ENCODE assay signal across 29 mouse cellular contexts in genomic region chr12:76874826-76875225, GRCm38 (mm10). TPM values are rescaled to one million over a fixed set of nuclear protein-coding genes. Genes with fewer than 3 reads are reported as not detected.
A peak's percentile ranks its signal among the peaks of the same experiment; 100 is the strongest.
DNase-seq lines count a peak whose midpoint lies in the region; ATAC-seq and TF ChIP-seq lines count a peak whose summit lies in the region.
"Had no signal": no experiment of that assay in that cellular context is flagged by ENCODE, and none has a peak within 500 bp of the region (broad histone marks: within the 10 kb centered on the region; RNA-seq: fewer than 3 reads in every experiment).

No protein-coding gene starts in this region.

- peak; percentile 59; the same call in 1 of the 2 replicates for ATAC-seq in kidney, embryonic 14.5 days (ENCODE audit: low FRiP score, low TSS enrichment)
- ATAC-seq: forebrain, embryonic 13.5 days; hindbrain, postnatal 0 days; intestine, embryonic 15.5 days had no signal

- no peak overlapping the region for H3K4me2 ChIP-seq in kidney, embryonic 14.5 days (replicated peaks; ENCODE audit: low read depth, low read length)
- H3K4me2 ChIP-seq: embryonic facial prominence, embryonic 15.5 days; forebrain, embryonic 13.5 days; heart, embryonic 15.5 days; hindbrain, embryonic 12.5 days; intestine, embryonic 15.5 days; lung, embryonic 14.5 days; neural tube, embryonic 15.5 days had no signal

- H3K9me3 ChIP-seq in kidney, embryonic 14.5 days (ENCODE audit: control insufficient read depth, low read length) = no peaks in the 10 kb centered on the region
- H3K9me3 ChIP-seq: embryonic facial prominence, embryonic 15.5 days; forebrain, embryonic 13.5 days; heart, embryonic 15.5 days; hindbrain, embryonic 12.5 days; intestine, embryonic 15.5 days; neural tube, embryonic 15.5 days had no signal

- no peak overlapping the region for H3K4me3 ChIP-seq in kidney, embryonic 14.5 days (ENCODE audit: low read length)
- no peak overlapping the region for H3K4me3 ChIP-seq in testis, adult 2 months (ENCODE audit: control insufficient read depth, low read depth, low read length)
- H3K4me3 ChIP-seq in left cerebral cortex, adult 2 months = no peak overlapping the region
- H3K4me3 ChIP-seq: embryonic facial prominence, embryonic 15.5 days; forebrain, embryonic 13.5 days; heart, embryonic 15.5 days; hindbrain, embryonic 12.5 days; intestine, embryonic 15.5 days; neural tube, embryonic 15.5 days had no signal

- H3K36me3 ChIP-seq in kidney, embryonic 14.5 days (ENCODE audit: control insufficient read depth, insufficient read depth, low read length) = peaks cover 8% of the 10 kb centered on the region
- H3K36me3 ChIP-seq in testis, adult 2 months (ENCODE audit: control insufficient read depth, insufficient read depth, low read length) = no peaks in the 10 kb centered on the region
- H3K36me3 ChIP-seq: heart, embryonic 15.5 days; intestine, embryonic 15.5 days had no signal

- WGBS in kidney, embryonic 14.5 days = 39% methylated on average over 9 of the region's 9 CpGs

- intact Hi-C loops in left cerebral cortex, adult 2 months (cut with DNase I) = no loop called here

- no peak for TF ChIP-seq CTCF in testis, adult 2 months (IDR thresholded peaks at IDR 0.05; ENCODE audit: control insufficient read depth, insufficient read depth, insufficient replicate concordance, low read depth, low read length)
- TF ChIP-seq CTCF in left cerebral cortex, adult 2 months (IDR thresholded peaks at IDR 0.05) = no peak

- H3K9ac ChIP-seq in kidney, embryonic 14.5 days (ENCODE audit: low read depth, low read length) = no peak overlapping the region
- H3K9ac ChIP-seq: embryonic facial prominence, embryonic 15.5 days; forebrain, embryonic 13.5 days; heart, embryonic 15.5 days; hindbrain, embryonic 12.5 days; intestine, embryonic 15.5 days; liver, embryonic 14.5 days; lung, embryonic 14.5 days; neural tube, embryonic 15.5 days had no signal

- TF ChIP-seq POLR2A in testis, adult 2 months (IDR thresholded peaks at IDR 0.05; ENCODE audit: control insufficient read depth, low read depth, low read length) = no peak

- H3K4me1 ChIP-seq in kidney, embryonic 14.5 days (ENCODE audit: control insufficient read depth, insufficient read depth, low read length) = no peaks in the 10 kb centered on the region; the same call in 1 of the 2 replicates
- H3K4me1 ChIP-seq in testis, adult 2 months (ENCODE audit: control insufficient read depth, insufficient read depth, low read length) = peaks cover 2% of the 10 kb centered on the region
- H3K4me1 ChIP-seq: embryonic facial prominence, embryonic 15.5 days; forebrain, embryonic 13.5 days; hindbrain, embryonic 12.5 days; intestine, embryonic 15.5 days; neural tube, embryonic 15.5 days had no signal

- no peak overlapping the region for H3K27ac ChIP-seq in kidney, embryonic 14.5 days (ENCODE audit: low read depth, low read length)
- peak overlapping the region; percentile 67; the same call in 1 of the 2 replicates for H3K27ac ChIP-seq in testis, adult 2 months (ENCODE audit: control insufficient read depth, insufficient read depth, low read depth, low read length)
- H3K27ac ChIP-seq in left cerebral cortex, adult 2 months = no peak overlapping the region
- H3K27ac ChIP-seq: embryonic facial prominence, embryonic 15.5 days; forebrain, embryonic 13.5 days; heart, embryonic 15.5 days; hindbrain, embryonic 12.5 days; hindbrain, postnatal 0 days; intestine, embryonic 15.5 days; liver, embryonic 14.5 days; neural tube, embryonic 15.5 days; stomach, postnatal 0 days had no signal

- DNase-seq in adrenal gland, adult 2 months = peak; percentile 51
- no peak for DNase-seq in adrenal gland, adult 8-10 months
- no peak for DNase-seq in kidney, postnatal 4 days
- no peak for DNase-seq in testis, postnatal 10 days (ENCODE audit: low spot score)
- DNase-seq in cerebellum, adult 18-20 months = no peak
- no peak for DNase-seq in left cerebral cortex, adult 2 months (ENCODE audit: extremely low spot score in 1 of 2, low spot score in 2 of 2)
- DNase-seq: cerebellum, adult 11 months; cerebellum, postnatal 10 days; gastrocnemius, postnatal 14 days; kidney, adult 9 months; layer of hippocampus, adult 9-11 months; liver; lung, embryonic 14.5 days; lung, postnatal 14 days; midbrain, embryonic 14.5 days; right cerebral cortex, postnatal 25 days had no signal

- H3K27me3 ChIP-seq in kidney, embryonic 14.5 days (ENCODE audit: control insufficient read depth, insufficient read depth, low read length) = no peaks in the 10 kb centered on the region
- no peaks in the 10 kb centered on the region for H3K27me3 ChIP-seq in testis, adult 2 months (ENCODE audit: control insufficient read depth, insufficient read depth, low read length)
- H3K27me3 ChIP-seq: CH12.LX; embryonic facial prominence, embryonic 15.5 days; forebrain, embryonic 13.5 days; heart, embryonic 15.5 days; hindbrain, embryonic 12.5 days; intestine, embryonic 15.5 days; neural tube, embryonic 15.5 days had no signal

RNA-seq across cellular contexts. Expression of gene Rab15, which starts 52.1 kb away (rescaled TPM):
- total RNA-seq in adrenal gland, adult 2 months (2021) = 1 to 10 TPM; 2.1 to 3.7 TPM
- 3.3 and 4.3 TPM in 2 replicates for polyA plus RNA-seq in adrenal gland, adult 2 months (2012; rRNA removed)
- 1 to 10 TPM; 4.0 to 6.5 (median 4.6) TPM for total RNA-seq in adrenal gland, adult 8-10 months (2022)
- polyA plus RNA-seq in kidney, embryonic 14.5 days (2014; fragmentation: Nextera tagmentation; extraction: Ambion mirVana) = 3.9 and 7.7 TPM in 2 replicates
- 0.32 and 0.90 TPM in 2 replicates for polyA plus RNA-seq in testis, adult 2 months (2012; rRNA removed)
- 100 to 1,000 TPM; 271 to 278 TPM for total RNA-seq in left cerebral cortex, adult 2 months (2021)
- total RNA-seq: granulocyte monocyte progenitor cell, adult 5-6 weeks had no signal

Comparison
In these comparisons a context has a peak if more than half of its experiments do, and no peak if none do; other contexts are left out.
1. RNA of gene Rab15, which starts 52.1 kb away (total RNA-seq): 271 to 278 TPM in left cerebral cortex, adult 2 months; 4.0 to 6.5 TPM in adrenal gland, adult 8-10 months and 2.1 to 3.7 TPM in adrenal gland, adult 2 months; every median in the first group is over 10 times any median in the second.